Mouse (Mus musculus): ENCODE data around the gene Pus7. TPM values are rescaled to one million over a fixed set of nuclear protein-coding genes. Genes with fewer than 3 reads are reported as not detected.
A peak's percentile ranks its signal among the peaks of the same experiment; 100 is the strongest.

Pus7 gene
- 24.1 and 25.6 TPM in 2 replicates for polyA plus RNA-seq (2016; fragmentation: Nextera tagmentation; extraction: Ambion mirVana)

- H3K27ac ChIP-seq = 0 out of 2 replicates have a peak within 1 kb of the TSS, but pooled peaks have one; percentile 14
- WGBS = under 1% methylated on average over 51 of the region's 86 CpGs
- no peaks in the 10 kb centered on the region for H3K36me3 ChIP-seq
- H3K4me2 ChIP-seq (replicated peaks) = peak within 1 kb of the TSS; percentile 66
- peak; percentile 92 for ATAC-seq (ENCODE audit: low FRiP score)
- H3K4me3 ChIP-seq = peak within 1 kb of the TSS; percentile 70
- peaks cover 10% of the 10 kb centered on the region for H3K4me1 ChIP-seq
- peak within 1 kb of the TSS; percentile 80 for H3K9ac ChIP-seq
- H3K9me3 ChIP-seq (replicated peaks) = no peaks in the 10 kb centered on the region
- H3K27me3 ChIP-seq = no peaks in the 10 kb centered on the region
Measured at GRCm38 (mm10) chr5:23782931-23783877, at the start of gene Pus7. Gene Pus7, minus strand, starts transcription at chr5:23783711.

- H3K4me3 ChIP-seq = peak overlapping the region; percentile 12; the same call in 1 of the 2 replicates
- ATAC-seq (ENCODE audit: low FRiP score) = no peak
- H3K4me1 ChIP-seq = 0 out of 2 replicates have a peak, but pooled peaks cover under 1% of the 10 kb centered on the region
- no peak overlapping the region for H3K27ac ChIP-seq
- H3K9ac ChIP-seq = 0 out of 2 replicates have a peak overlapping the region, but pooled peaks have one; percentile 2
- peaks cover 23% of the 10 kb centered on the region for H3K27me3 ChIP-seq
- WGBS = 40% methylated on average over 58 of the region's 58 CpGs
- H3K4me2 ChIP-seq (replicated peaks) = peak overlapping the region; percentile 40
- H3K9me3 ChIP-seq (replicated peaks) = no peaks in the 10 kb centered on the region
- H3K36me3 ChIP-seq = no peaks in the 10 kb centered on the region
Measured at GRCm38 (mm10) chr5:23830897-23831752, 47.6 kb upstream of the Pus7 start.

- Histone ChIP-seq H3K9ac (no peak overlapping the region), H3K4me1 (no peaks in the 10 kb centered on the region), H3K36me3 (0 out of 2 replicates have a peak, but pooled peaks cover 3% of the 10 kb centered on the region), H3K9me3 (replicated peaks) (no peaks in the 10 kb centered on the region), H3K27ac (no peak overlapping the region), H3K4me2 (replicated peaks) (no peak overlapping the region), H3K4me3 (no peak overlapping the region), H3K27me3 (peaks cover 16% of the 10 kb centered on the region)
- ATAC-seq (ENCODE audit: low FRiP score) = no peak
- 38% methylated on average over 11 of the region's 11 CpGs for WGBS
Measured at GRCm38 (mm10) chr5:23826321-23827004, 43.0 kb upstream of the Pus7 start.

GRCm38 (mm10) chr5:23824171-23824733, 40.7 kb upstream of the Pus7 start:
- Histone ChIP-seq H3K4me1 (no peaks in the 10 kb centered on the region), H3K27ac (no peak overlapping the region), H3K4me2 (replicated peaks) (no peak overlapping the region), H3K4me3 (no peak overlapping the region), H3K9me3 (replicated peaks) (no peaks in the 10 kb centered on the region), H3K36me3 (peaks cover 15% of the 10 kb centered on the region), H3K27me3 (no peaks in the 10 kb centered on the region; the same call in 1 of the 2 replicates), H3K9ac (no peak overlapping the region)
- ATAC-seq (ENCODE audit: low FRiP score) = no peak
- WGBS = 86% methylated on average over 8 of the region's 8 CpGs

DNA sequence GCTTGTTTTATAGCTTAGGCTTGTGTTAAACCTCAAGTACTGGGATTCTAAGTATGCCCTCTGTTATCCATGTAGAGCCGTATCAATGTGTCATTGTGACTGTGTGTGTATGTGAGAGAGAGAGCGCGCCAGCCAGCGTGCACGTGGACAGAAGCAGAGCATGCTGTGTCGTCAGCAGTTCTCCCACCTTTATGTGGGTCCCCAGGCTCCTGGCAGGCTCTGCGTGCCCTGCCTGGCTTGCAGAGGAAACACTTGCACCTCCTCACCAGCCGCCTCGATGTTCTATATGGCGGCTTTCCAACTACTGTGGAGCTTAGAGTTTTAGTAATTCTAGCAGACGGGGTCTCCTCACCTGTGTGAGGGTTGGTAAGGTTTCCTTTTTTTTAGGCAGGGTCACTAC, 38.8 kb upstream of the Pus7 start:
- no peak overlapping the region for H3K27ac ChIP-seq
- H3K9ac ChIP-seq = no peak overlapping the region
- peaks cover 23% of the 10 kb centered on the region for H3K36me3 ChIP-seq
- no peaks in the 10 kb centered on the region for H3K9me3 ChIP-seq (replicated peaks)
- no peak overlapping the region for H3K4me3 ChIP-seq
- ATAC-seq (ENCODE audit: low FRiP score) = no peak
- WGBS = 81% methylated on average over 11 of the region's 11 CpGs
- no peaks in the 10 kb centered on the region for H3K27me3 ChIP-seq
- H3K4me1 ChIP-seq = no peaks in the 10 kb centered on the region
- no peak overlapping the region for H3K4me2 ChIP-seq (replicated peaks)

- Histone ChIP-seq H3K36me3 (peaks cover 75% of the 10 kb centered on the region), H3K9ac (no peak overlapping the region), H3K27me3 (no peaks in the 10 kb centered on the region), H3K4me3 (no peak overlapping the region), H3K9me3 (replicated peaks) (peaks cover 7% of the 10 kb centered on the region), H3K27ac (no peak overlapping the region), H3K4me1 (no peaks in the 10 kb centered on the region), H3K4me2 (replicated peaks) (no peak overlapping the region)
- 90% methylated on average over 15 of the region's 15 CpGs for WGBS
- no peak for ATAC-seq (ENCODE audit: low FRiP score)
Measured at GRCm38 (mm10) chr5:23816681-23817080, 33.2 kb upstream of the Pus7 start.

- Histone ChIP-seq H3K9me3 (replicated peaks) (peaks cover 7% of the 10 kb centered on the region), H3K4me1 (no peaks in the 10 kb centered on the region), H3K36me3 (peaks cover 83% of the 10 kb centered on the region), H3K4me3 (no peak overlapping the region), H3K27me3 (no peaks in the 10 kb centered on the region), H3K27ac (no peak overlapping the region), H3K4me2 (replicated peaks) (no peak overlapping the region), H3K9ac (no peak overlapping the region)
- ATAC-seq (ENCODE audit: low FRiP score) = no peak
- WGBS = 73% methylated on average over 5 of the region's 5 CpGs
Measured at GRCm38 (mm10) chr5:23814841-23815240, 31.3 kb upstream of the Pus7 start.

- Histone ChIP-seq H3K36me3 (peaks cover 29% of the 10 kb centered on the region), H3K4me1 (peaks cover 7% of the 10 kb centered on the region), H3K27me3 (no peaks in the 10 kb centered on the region), H3K4me2 (replicated peaks) (no peak overlapping the region), H3K4me3 (no peak overlapping the region), H3K27ac (no peak overlapping the region), H3K9me3 (replicated peaks) (no peaks in the 10 kb centered on the region), H3K9ac (no peak overlapping the region)
- no peak for ATAC-seq (ENCODE audit: low FRiP score)
- WGBS = 84% methylated on average over 2 of the region's 2 CpGs
Measured at GRCm38 (mm10) chr5:23792726-23793125, 9.2 kb upstream of the Pus7 start.

DNA sequence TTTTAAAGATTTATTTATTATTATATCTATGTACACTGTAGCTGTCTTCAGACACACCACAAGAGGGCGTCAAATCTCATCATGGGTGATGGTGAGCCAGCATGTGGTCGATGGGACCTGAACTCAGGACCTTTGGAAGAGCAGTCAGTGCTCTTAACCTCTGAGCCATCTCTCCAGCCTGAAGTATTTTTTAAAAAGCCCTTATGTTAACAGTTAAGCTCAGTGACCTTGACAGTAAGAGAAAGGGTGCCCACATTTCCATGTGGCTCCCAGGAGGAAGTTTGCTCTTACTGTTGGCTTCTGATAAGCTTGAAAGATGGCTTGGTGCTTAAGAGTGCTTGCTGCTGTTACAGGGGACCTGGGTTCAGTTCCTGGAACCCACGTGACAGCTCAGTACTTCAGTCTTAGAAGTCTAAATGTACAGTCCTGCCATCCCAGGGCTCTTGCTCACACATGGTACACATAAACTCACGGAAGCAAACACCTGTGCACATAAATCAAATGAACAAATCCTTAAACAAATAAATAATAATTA, 5.6 kb upstream of the Pus7 start:
- Histone ChIP-seq H3K4me1 (peaks cover 7% of the 10 kb centered on the region), H3K4me2 (replicated peaks) (no peak overlapping the region), H3K27me3 (no peaks in the 10 kb centered on the region), H3K9me3 (replicated peaks) (no peaks in the 10 kb centered on the region), H3K9ac (no peak overlapping the region), H3K27ac (no peak overlapping the region), H3K36me3 (peaks cover 10% of the 10 kb centered on the region), H3K4me3 (no peak overlapping the region)
- 89% methylated on average over 4 of the region's 4 CpGs for WGBS
- no peak for ATAC-seq (ENCODE audit: low FRiP score)

DNA sequence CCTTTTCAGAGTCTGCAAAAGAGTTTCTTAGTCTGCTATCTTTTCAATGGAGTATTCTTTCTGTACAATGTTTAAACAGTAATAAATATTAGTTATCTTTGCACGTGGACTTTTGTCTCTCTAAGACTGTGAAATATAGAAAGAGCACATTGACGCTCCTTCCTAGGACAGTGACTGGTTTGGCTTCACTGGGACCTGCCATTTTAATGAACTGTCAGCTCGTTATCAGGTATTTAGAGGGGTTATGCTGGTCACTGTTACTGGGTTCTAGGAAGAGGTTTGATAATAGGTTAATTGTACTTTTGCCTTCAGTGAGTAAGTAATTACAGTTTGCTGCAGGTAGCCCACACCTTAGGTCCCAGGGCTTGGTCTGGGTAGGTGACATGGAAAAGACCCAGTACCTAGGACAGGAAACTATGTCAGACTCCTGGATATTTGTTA, 4.9 kb upstream of the Pus7 start:
- 49% methylated on average over 3 of the region's 3 CpGs for WGBS
- H3K9me3 ChIP-seq (replicated peaks) = no peaks in the 10 kb centered on the region
- H3K4me3 ChIP-seq = peak overlapping the region; percentile 86
- H3K27me3 ChIP-seq = no peaks in the 10 kb centered on the region
- peaks cover 7% of the 10 kb centered on the region for H3K4me1 ChIP-seq
- H3K4me2 ChIP-seq (replicated peaks) = peak overlapping the region; percentile 93
- no peak overlapping the region for H3K27ac ChIP-seq
- H3K9ac ChIP-seq = peak overlapping the region; percentile 89
- ATAC-seq (ENCODE audit: low FRiP score) = no peak
- peaks cover 7% of the 10 kb centered on the region; the same call in 1 of the 2 replicates for H3K36me3 ChIP-seq
